Mouse (Mus musculus) heart, postnatal 0 days (tissue): ENCODE results near the gene Gm49378. TPM values are rescaled to one million over a fixed set of nuclear protein-coding genes. Genes with fewer than 3 reads are reported as not detected.

ENCODE experiments used
- ATAC-seq: fragments of 200-750 bp; cut with Nextera tagmentation; 2 replicates; pipeline ENCODE4 v1.8.0; 2017; ENCODE audit warnings: low read depth, moderate number of reproducible peaks, moderate library complexity; ENCODE audit not compliant: insufficient read depth
- DNase-seq: peaks from one replicate; pipeline ENCODE4 v3.0.0-alpha.2; 2016; ENCODE audit warnings: low spot score
- H3K27ac ChIP-seq: fragments of 300-500 bp; sonication (generic); 2 replicates; pipeline ENCODE4 v1.5.1; 2014; ENCODE audit warnings: low read depth, mild to moderate bottlenecking
- H3K27me3 ChIP-seq: fragments of 300-500 bp; sonication (generic); 2 replicates; pipeline ENCODE4 v1.6.1; 2014; ENCODE audit warnings: low read length, mixed read lengths; ENCODE audit not compliant: control insufficient read depth, insufficient read depth
- H3K36me3 ChIP-seq: fragments of 300-500 bp; sonication (generic); replicated peaks from 2 replicates; pipeline ENCODE4 v1.6.1; 2014; ENCODE audit warnings: low read length, mixed read lengths; ENCODE audit not compliant: control insufficient read depth, insufficient read depth
- H3K4me1 ChIP-seq: fragments of 300-500 bp; sonication (generic); 2 replicates; pipeline ENCODE4 v1.6.1; 2014; ENCODE audit warnings: antibody characterized with exemption; ENCODE audit not compliant: control insufficient read depth, insufficient read depth
- H3K4me2 ChIP-seq: fragments of 300-500 bp; sonication (generic); 2 replicates; pipeline ENCODE4 v1.6.1; 2014; ENCODE audit warnings: low read depth, mild to moderate bottlenecking, low read length, moderate library complexity
- H3K4me3 ChIP-seq: fragments of 300-500 bp; sonication (generic); 2 replicates; pipeline ENCODE4 v1.5.1; 2014; ENCODE audit warnings: low read depth, low read length
- H3K9ac ChIP-seq: fragments of 300-500 bp; sonication (generic); replicated peaks from 2 replicates; pipeline ENCODE4 v1.6.1; 2014; ENCODE audit warnings: low read depth, low read length, mixed read lengths
- H3K9me3 ChIP-seq: fragments of 300-500 bp; sonication (generic); replicated peaks from 2 replicates; pipeline ENCODE4 v1.6.1; 2016; ENCODE audit warnings: low read length; ENCODE audit not compliant: control insufficient read depth
- CTCF ChIP-seq: IDR thresholded peaks from 2 replicates; pipeline ENCODE4 v1.5.1; 2016; ENCODE audit warnings: antibody characterized with exemption, control low read depth, low read depth
- EP300 ChIP-seq: IDR thresholded peaks from 2 replicates; pipeline ENCODE4 v1.6.1; 2016; ENCODE audit warnings: antibody characterized with exemption, low read depth
- WGBS: fragments of 180-500 bp; shearing (Covaris S2); extraction: QIAGEN DNeasy Blood & Tissue Kit; methylation state at CpG from one replicate; pipeline ENCODE4 v1.1.7; 2014; 5-methylcytosine and 5-hydroxymethylcytosine counted together
- polyA plus RNA-seq: library from polyadenylated mRNA; unstranded; fragments of >200 nt; fragmentation: Nextera tagmentation; extraction: Ambion mirVana; gene quantifications from 2 replicates; pipeline ENCODE4 v1.2.1, GENCODE M21; 2015
- total RNA-seq: library from RNA; depleted of rRNA; stranded (reverse); fragments of >200 nt; gene quantifications from 2 replicates; pipeline ENCODE4 v1.2.3, GENCODE M21; 2014; ENCODE audit warnings: low replicate concordance

The Gm49378 gene
- total and polyA plus RNA-seq, 2 experiments from 2014 or later, result 0.15 to 1.2 TPM

DNA sequence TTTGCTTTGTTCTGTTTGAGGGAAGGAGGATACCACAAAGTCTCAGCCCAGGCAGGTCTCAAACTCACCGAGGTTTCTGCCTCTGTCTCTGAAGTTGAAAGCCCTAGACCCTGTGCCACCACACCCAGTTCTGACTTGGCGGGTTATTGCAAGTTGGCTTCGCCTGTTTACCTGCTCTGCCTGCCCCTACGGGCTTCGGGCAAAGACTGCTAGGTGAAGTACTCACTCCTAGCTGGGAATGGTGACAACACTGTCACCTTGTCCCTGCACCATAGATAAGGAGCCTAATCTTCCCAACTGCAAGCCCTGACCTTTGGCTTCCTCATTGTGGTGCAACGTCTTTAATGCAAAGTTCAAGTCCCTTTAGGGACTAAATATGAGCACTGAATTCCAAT, 52.1 kb downstream of the Gm49378 start:
- TF ChIP-seq CTCF (no peak), EP300 (no peak)
- Histone ChIP-seq H3K9ac (no peak overlapping the region), H3K4me1 (peaks cover 11% of the 10 kb centered on the region; the same call in 1 of the 2 replicates), H3K27me3 (no peaks in the 10 kb centered on the region), H3K27ac (peak overlapping the region; percentile 81), H3K36me3 (peaks cover 29% of the 10 kb centered on the region), H3K9me3 (no peaks in the 10 kb centered on the region), H3K4me3 (peak overlapping the region; percentile 77), H3K4me2 (peak overlapping the region; percentile 96)
- 40% methylated on average over 6 of the region's 6 CpGs for WGBS
- DNase-seq (no peak), ATAC-seq (no peak)

DNA sequence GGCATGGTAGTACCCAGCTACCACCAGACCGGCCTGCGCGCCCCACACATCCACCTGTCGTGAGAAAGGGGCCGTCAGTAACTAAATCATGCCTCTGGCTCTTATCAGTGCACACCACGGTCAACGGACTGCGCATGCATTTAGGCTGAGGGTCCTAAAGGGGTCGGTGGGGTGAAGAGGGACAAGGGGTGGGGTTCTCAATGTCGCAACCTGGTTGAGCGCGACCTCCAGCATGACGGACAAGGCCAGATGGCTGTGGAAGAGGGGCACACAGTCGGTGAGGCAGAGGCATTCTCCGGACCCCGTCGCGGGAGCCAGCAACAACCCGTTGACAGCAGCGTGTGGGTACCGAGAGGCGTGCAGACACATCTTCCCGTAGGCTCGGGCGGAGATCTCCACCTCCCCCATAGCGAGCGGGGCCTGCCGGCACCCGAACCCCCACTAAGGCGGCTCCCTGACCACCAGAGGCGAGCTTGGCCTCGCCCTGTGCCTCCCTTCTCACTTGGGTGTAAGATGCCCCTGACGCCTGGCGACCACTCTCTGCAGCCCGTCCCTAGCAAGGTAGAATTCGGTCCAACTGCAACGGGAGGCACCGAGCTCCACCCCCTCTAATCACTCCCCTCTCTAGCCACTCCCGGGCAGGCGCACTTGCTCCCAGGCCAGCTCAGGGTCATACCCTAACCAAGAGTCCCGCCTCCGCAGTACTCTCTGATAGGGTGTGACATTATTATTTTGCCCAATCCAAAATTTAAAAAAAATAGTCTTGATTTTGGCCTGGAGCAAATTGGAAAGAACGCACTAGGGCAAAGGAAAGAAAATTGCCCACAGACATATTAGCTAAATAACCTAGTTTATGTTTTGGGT, 52.8 kb downstream of the Gm49378 start, which contains the start of gene Emc9:
Gene Emc9, minus strand, starts transcription at position 601 of the 864 bp plus-strand sequence.
- TF ChIP-seq EP300, result no peak
- no peak for TF ChIP-seq CTCF
- no peaks in the 10 kb centered on the region for H3K27me3 ChIP-seq
- peak; percentile 91 for ATAC-seq
- H3K9ac ChIP-seq, result peak within 1 kb of the TSS; percentile 67
- H3K4me1 ChIP-seq, result peaks cover 11% of the 10 kb centered on the region; the same call in 1 of the 2 replicates
- 2% methylated on average over 43 of the region's 43 CpGs for WGBS
- peak; percentile 76 for DNase-seq
- H3K36me3 ChIP-seq, result peaks cover 35% of the 10 kb centered on the region
- H3K9me3 ChIP-seq, result no peaks in the 10 kb centered on the region
- peak within 1 kb of the TSS; percentile 77 for H3K4me3 ChIP-seq
- peak within 1 kb of the TSS; percentile 81 for H3K27ac ChIP-seq
- H3K4me2 ChIP-seq, result peak within 1 kb of the TSS; percentile 96

DNA sequence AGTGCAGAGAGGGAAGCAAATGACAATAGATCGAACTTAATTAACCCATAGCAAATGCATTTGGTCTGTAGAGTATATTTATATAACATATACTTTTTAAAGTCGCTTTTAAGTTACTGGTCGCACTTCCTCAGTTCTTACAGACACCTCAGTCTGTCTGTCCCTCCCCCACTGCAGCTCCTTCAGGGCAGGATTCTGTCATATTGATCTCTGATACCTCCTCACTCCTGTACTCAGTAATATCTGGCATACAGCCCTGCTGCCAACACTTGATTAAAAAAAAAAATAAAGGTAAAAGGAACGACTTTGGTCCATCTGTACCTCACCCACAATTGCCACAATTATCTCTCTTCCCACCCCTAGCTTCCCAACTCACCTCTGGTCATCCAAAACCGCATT, 53.4 kb downstream of the Gm49378 start:
- H3K4me3 ChIP-seq, result peak overlapping the region; percentile 77
- no peak for ATAC-seq
- TF ChIP-seq EP300, result no peak
- no peak for TF ChIP-seq CTCF
- peak overlapping the region; percentile 67 for H3K9ac ChIP-seq
- peak overlapping the region; percentile 81; the same call in 1 of the 2 replicates for H3K27ac ChIP-seq
- H3K27me3 ChIP-seq, result no peaks in the 10 kb centered on the region
- peaks cover 12% of the 10 kb centered on the region; the same call in 1 of the 2 replicates for H3K4me1 ChIP-seq
- no peak for DNase-seq
- no peaks in the 10 kb centered on the region for H3K9me3 ChIP-seq
- 48% methylated on average over 5 of the region's 5 CpGs for WGBS
- H3K4me2 ChIP-seq, result peak overlapping the region; percentile 96
- H3K36me3 ChIP-seq, result peaks cover 39% of the 10 kb centered on the region

DNA sequence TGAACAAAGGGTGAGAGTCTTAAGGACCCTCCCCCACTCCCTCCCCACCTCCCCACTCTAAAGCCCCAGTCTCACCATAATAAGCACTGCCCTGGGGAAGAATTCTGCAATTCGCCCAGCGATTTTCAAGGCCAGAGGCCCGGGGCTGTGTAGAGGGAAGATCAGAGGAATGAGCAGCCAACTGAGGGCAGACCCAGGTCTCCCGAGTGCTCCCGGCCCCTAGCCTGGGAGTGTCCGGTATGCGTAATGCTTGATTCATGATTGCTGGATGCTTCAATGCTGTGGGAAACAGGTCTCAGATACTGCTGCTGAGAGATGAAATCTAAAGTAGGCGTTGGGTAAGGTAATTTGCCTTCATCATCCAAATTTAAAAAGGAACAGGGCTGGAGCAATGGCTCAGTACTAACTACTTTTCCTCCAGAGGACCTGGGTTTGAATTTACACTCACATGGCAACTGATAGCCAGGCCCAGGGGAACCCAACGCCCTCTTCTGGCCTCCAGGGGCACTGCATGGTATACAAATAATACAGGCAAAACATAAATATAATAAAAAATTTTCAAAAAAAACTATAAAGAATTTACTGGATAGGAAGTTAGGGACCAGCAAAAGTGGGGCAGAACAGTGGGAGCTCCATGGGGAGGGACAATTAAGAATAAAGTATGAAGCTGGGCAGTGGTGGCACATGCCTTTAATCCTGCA, 55.6 kb downstream of the Gm49378 start:
- H3K9ac ChIP-seq, result no peak overlapping the region
- H3K4me2 ChIP-seq, result no peak overlapping the region
- ATAC-seq (no peak), DNase-seq (no peak)
- peaks cover 27% of the 10 kb centered on the region for H3K36me3 ChIP-seq
- no peaks in the 10 kb centered on the region for H3K9me3 ChIP-seq
- TF ChIP-seq EP300 (no peak), CTCF (no peak)
- H3K27me3 ChIP-seq, result no peaks in the 10 kb centered on the region
- H3K4me3 ChIP-seq, result no peak overlapping the region
- no peak overlapping the region for H3K27ac ChIP-seq
- 76% methylated on average over 9 of the region's 9 CpGs for WGBS
- H3K4me1 ChIP-seq, result peaks cover 20% of the 10 kb centered on the region; the same call in 1 of the 2 replicates

DNA sequence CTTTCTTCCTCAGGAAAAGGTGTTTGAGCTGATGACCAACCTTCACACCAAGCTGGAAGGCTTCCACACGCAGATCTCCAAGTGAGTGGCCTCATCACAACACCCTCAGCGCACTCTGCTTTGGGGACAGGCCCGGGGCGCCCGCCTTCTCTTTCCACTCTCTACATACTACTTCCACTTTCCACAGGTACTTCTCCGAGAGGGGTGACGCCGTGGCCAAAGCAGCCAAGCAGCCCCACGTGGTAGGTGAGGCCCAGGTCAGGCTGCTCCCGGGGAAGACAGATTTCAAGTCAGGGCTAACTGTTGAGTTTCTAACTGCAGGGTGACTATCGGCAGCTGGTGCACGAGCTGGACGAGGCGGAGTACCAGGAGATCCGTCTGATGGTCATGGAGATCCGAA, 57.0 kb downstream of the Gm49378 start:
- no peak overlapping the region for H3K4me2 ChIP-seq
- no peaks in the 10 kb centered on the region for H3K27me3 ChIP-seq
- peaks cover 27% of the 10 kb centered on the region for H3K36me3 ChIP-seq
- no peak overlapping the region for H3K9ac ChIP-seq
- no peak for TF ChIP-seq EP300
- no peak for TF ChIP-seq CTCF
- ATAC-seq (no peak), DNase-seq (no peak)
- no peak overlapping the region for H3K27ac ChIP-seq
- WGBS, result 93% methylated on average over 16 of the region's 16 CpGs
- no peak overlapping the region for H3K4me3 ChIP-seq
- H3K4me1 ChIP-seq, result peaks cover 16% of the 10 kb centered on the region; the same call in 1 of the 2 replicates
- H3K9me3 ChIP-seq, result no peaks in the 10 kb centered on the region
